Mouse (Mus musculus): Measurements from ENCODE around the gene Olfr239. TPM values are rescaled to one million over a fixed set of nuclear protein-coding genes. Genes with fewer than 3 reads are reported as not detected.

The Olfr239 gene
- polyA plus RNA-seq (2017; shearing (Covaris generic)), result not detected

DNA sequence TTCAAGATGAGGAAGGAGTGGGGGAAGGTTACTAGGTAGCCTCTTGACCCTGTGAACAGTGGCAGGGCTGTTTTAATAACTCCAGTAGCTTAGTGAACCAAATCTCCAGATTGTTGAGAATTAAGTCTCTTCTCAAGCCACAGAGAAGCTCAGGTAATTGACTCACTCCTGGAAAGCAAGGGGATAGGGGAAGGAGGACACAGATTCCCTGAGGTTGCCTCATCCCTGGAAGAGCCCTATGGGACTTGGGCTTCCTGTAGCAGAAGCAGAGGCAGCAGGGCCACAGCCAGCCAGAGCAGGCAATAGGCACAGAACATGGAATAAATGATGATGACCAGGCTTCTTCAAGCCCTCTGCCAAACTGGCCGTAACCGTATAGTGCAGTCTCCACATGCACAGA is at the start of gene Olfr239:
Gene Olfr239, plus strand, starts transcription at position 301 of the 400 bp plus-strand sequence.

DNA sequence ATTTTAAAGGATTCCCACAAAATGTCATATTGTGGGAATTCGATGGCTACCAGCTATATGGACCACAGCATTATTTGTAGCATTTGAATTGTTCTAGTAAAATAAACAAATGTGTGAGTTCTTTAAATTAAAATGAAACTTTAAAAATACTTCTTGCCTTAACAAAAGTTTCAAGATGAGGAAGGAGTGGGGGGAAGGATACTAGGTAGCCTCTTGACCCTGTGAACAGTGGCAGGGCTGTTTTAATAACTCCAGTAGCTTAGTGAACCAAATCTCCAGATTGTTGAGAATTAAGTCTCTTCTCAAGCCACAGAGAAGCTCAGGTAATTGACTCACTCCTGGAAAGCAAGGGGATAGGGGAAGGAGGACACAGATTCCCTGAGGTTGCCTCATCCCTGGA is 23.0 kb upstream of the Olfr239 start, which contains the start of gene Olfr55:
Gene Olfr55, plus strand, starts transcription at position 301 of the 400 bp plus-strand sequence.

DNA sequence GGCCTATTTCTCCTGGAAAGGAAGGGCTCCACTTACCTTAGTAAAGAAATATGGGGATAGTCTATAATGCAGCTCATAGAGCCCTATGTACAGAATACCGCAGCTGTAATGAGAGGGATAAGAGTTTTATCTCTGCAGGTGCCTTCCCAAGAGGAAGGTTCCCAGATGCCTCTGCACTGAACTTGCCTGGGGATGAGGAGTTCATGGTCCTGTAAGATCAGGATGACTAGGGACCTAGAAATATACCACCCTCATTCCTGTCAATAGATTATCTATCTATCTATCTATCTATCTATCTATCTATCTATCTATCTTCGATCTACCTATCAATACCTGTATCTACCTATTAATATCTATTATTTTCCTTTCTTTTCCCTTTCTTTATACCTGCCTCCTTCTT is 30.5 kb downstream of the Olfr239 start, which contains the start of gene Olfr1564:
Gene Olfr1564, minus strand, starts transcription at position 101 of the 400 bp plus-strand sequence.

Other genes with a start within 250 kb of the Olfr239 start
- gene Cyp4f13, start 243.9 kb upstream of the Olfr239 start, polyA plus RNA-seq (2017; shearing (Covaris generic)), result 54.0 TPM
- 24.2 TPM for gene Zfp472, start 225.5 kb upstream of the Olfr239 start, polyA plus RNA-seq (2017; shearing (Covaris generic))
- gene Zfp952, start 198.2 kb upstream of the Olfr239 start, polyA plus RNA-seq (2017; shearing (Covaris generic)), result 12.2 TPM
- gene Zfp763, start 157.9 kb upstream of the Olfr239 start, polyA plus RNA-seq (2017; shearing (Covaris generic)), result 2.1 TPM
- not detected for gene 4921501E09Rik, start 123.2 kb upstream of the Olfr239 start, polyA plus RNA-seq (2017; shearing (Covaris generic))
- gene Zfp563, start 102.0 kb upstream of the Olfr239 start, polyA plus RNA-seq (2017; shearing (Covaris generic)), result 3.1 TPM
- not detected for gene Morc2b, start 51.6 kb upstream of the Olfr239 start, polyA plus RNA-seq (2017; shearing (Covaris generic))
- not detected for gene Olfr55, start 22.9 kb upstream of the Olfr239 start, polyA plus RNA-seq (2017; shearing (Covaris generic))
- gene Olfr1564, start 30.4 kb downstream of the Olfr239 start, polyA plus RNA-seq (2017; shearing (Covaris generic)), result not detected
- gene Zfp955a, start 63.8 kb downstream of the Olfr239 start, polyA plus RNA-seq (2017; shearing (Covaris generic)), result 11.8 TPM
- gene Olfr63, start 73.4 kb downstream of the Olfr239 start, polyA plus RNA-seq (2017; shearing (Covaris generic)), result 0.05 TPM
- gene Zfp955b, start 98.2 kb downstream of the Olfr239 start, polyA plus RNA-seq (2017; shearing (Covaris generic)), result 8.8 TPM
- 11.9 TPM for gene Zfp81, start 167.6 kb downstream of the Olfr239 start, polyA plus RNA-seq (2017; shearing (Covaris generic))
- 14.1 TPM for gene Zfp101, start 203.3 kb downstream of the Olfr239 start, polyA plus RNA-seq (2017; shearing (Covaris generic))
- not detected for gene Actl9, start 241.6 kb downstream of the Olfr239 start, polyA plus RNA-seq (2017; shearing (Covaris generic))

All from naive thymus-derived CD4-positive, alpha-beta T cell, adult 5 months (primary cell).